Mouse (Mus musculus): ENCODE measurements at regions not wholly inside any gene's neighbourhood (a gene's known extent, or its start where the extent isn't known, plus 50 kb on each side); places are given as distances from the start of the nearest gene placed in this dataset.

DNA sequence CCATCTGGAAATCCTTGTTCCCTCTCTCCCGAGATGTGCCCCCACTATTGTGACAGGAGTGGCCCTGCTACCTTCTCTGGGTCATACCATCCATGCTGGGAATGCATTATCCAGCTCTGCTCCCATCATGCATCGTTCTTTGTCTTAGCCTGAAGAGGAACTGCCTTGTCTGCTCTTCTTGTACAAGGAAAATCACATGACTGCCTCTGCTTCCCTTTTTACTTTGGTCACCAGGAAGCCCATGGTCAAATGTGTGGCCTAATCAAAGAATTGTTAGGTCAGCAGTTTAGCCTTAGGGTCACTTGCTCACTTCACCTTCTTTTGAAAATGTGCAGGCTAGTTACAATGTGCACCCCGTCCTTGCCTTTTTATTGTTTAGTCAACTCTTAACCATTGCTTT lies 95.5 kb downstream of the Maf start:
- Histone ChIP-seq H3K4me3 (ENCODE audit: insufficient read depth, poor library complexity, severe bottlenecking) (no peak overlapping the region), H3K79me2 (ENCODE audit: control insufficient read depth, insufficient read depth) (no peaks in the 10 kb centered on the region), H3K79me3 (ENCODE audit: low read depth) (no peaks in the 10 kb centered on the region), H3ac (ENCODE audit: control insufficient read depth, insufficient read length, low read depth) (no peak overlapping the region), H3K27me3 (ENCODE audit: control insufficient read depth, insufficient read depth, insufficient read length) (peaks cover 5% of the 10 kb centered on the region), H3K36me3 (ENCODE audit: control insufficient read depth, insufficient read depth) (no peaks in the 10 kb centered on the region)
- no peak for TF ChIP-seq FOSL1 (IDR thresholded peaks at IDR 0.05; ENCODE audit: insufficient read depth, low read length, poor library complexity, severe bottlenecking)
- no peak for TF ChIP-seq CTCF (IDR thresholded peaks at IDR 0.05; ENCODE audit: control insufficient read depth, insufficient read depth, insufficient read length)
- TF ChIP-seq MAX (IDR thresholded peaks at IDR 0.05), result no peak
- TF ChIP-seq MYOG (IDR thresholded peaks at IDR 0.05; ENCODE audit: control insufficient read depth, extremely low read depth, insufficient read length), result no peak
- TF ChIP-seq CEBPB (IDR thresholded peaks at IDR 0.05; ENCODE audit: low read depth), result no peak
- no peak for TF ChIP-seq MYOD1 (IDR thresholded peaks at IDR 0.05; ENCODE audit: control insufficient read depth, insufficient read length, low read depth)
- TF ChIP-seq USF1 (IDR thresholded peaks at IDR 0.05; ENCODE audit: low read depth), result no peak

DNA sequence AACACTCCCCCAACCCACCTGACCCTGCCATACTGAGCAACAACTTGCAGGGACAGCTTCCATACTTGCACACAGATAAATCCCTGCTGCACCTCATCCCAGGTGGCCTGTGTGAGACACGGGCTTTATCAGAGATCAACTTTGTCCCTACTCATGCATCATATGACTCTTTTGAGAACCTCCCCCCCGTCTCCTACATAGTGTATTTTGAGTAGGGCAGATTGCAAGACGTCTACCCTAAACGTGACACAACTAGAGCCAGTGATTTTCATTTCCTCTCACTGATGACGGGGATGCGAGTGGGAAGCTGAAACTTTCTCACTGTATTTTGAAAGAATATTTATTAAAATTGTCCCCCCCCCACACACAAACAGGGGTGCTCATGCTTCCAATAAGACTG lies 107.8 kb downstream of the Maf start:
- Histone ChIP-seq H3K27me3 (ENCODE audit: control insufficient read depth, insufficient read depth, insufficient read length) (peaks cover 4% of the 10 kb centered on the region), H3K79me2 (ENCODE audit: control insufficient read depth, insufficient read depth) (no peaks in the 10 kb centered on the region), H3K36me3 (ENCODE audit: control insufficient read depth, insufficient read depth) (no peaks in the 10 kb centered on the region), H3ac (ENCODE audit: control insufficient read depth, insufficient read length, low read depth) (no peak overlapping the region), H3K79me3 (ENCODE audit: low read depth) (no peaks in the 10 kb centered on the region), H3K4me3 (ENCODE audit: insufficient read depth, poor library complexity, severe bottlenecking) (no peak overlapping the region)
- no peak for TF ChIP-seq CTCF (IDR thresholded peaks at IDR 0.05; ENCODE audit: control insufficient read depth, insufficient read depth, insufficient read length)
- TF ChIP-seq USF1 (IDR thresholded peaks at IDR 0.05; ENCODE audit: low read depth), result no peak
- TF ChIP-seq MYOD1 (IDR thresholded peaks at IDR 0.05; ENCODE audit: control insufficient read depth, insufficient read length, low read depth), result no peak
- TF ChIP-seq MYOG (IDR thresholded peaks at IDR 0.05; ENCODE audit: control insufficient read depth, extremely low read depth, insufficient read length), result no peak
- TF ChIP-seq MAX (IDR thresholded peaks at IDR 0.05), result no peak
- no peak for TF ChIP-seq FOSL1 (IDR thresholded peaks at IDR 0.05; ENCODE audit: insufficient read depth, low read length, poor library complexity, severe bottlenecking)

DNA sequence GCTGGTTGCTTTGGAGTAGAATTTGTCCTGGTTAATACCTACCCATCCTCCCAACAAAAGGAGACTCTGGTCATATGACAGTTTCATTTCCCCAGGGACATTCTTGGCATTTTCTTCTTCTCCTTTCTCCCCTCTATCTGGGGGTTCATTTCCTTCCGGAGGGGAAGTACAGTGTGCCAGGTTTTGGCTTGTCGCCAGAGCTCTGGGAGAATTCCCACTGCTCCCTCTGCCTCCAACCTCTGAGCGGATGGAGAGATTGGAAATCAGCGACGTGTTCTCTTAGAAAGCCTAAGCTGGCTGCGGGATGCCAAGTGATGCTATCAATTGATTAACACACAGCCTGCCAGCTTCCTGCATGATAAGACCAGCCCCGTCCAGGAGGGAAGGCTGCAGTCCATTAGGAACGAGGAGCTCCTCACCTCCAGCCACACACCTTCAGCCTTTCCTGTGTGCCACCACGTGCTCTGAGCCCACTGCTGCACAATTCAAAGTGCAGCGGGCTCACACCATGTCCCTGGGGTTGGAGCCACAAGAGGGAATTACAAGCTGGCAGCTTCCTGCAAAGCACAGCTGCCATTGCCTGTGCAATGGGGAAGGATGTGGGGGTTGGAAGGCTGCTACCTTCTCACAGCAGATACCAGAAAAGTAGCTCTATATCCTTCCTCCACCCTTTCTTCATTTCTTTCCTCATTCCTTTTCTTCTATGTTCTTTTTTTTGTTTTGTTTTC lies 110.2 kb downstream of the Maf start:
- TF ChIP-seq MYOG (IDR thresholded peaks at IDR 0.05; ENCODE audit: control insufficient read depth, extremely low read depth, insufficient read length) (no peak), USF1 (IDR thresholded peaks at IDR 0.05; ENCODE audit: low read depth) (no peak), CTCF (IDR thresholded peaks at IDR 0.05; ENCODE audit: control insufficient read depth, insufficient read depth, insufficient read length) (no peak), MYOD1 (IDR thresholded peaks at IDR 0.05; ENCODE audit: control insufficient read depth, insufficient read length, low read depth) (no peak), CEBPB (IDR thresholded peaks at IDR 0.05; ENCODE audit: low read depth) (no peak), FOSL1 (IDR thresholded peaks at IDR 0.05; ENCODE audit: insufficient read depth, low read length, poor library complexity, severe bottlenecking) (no peak), MAX (IDR thresholded peaks at IDR 0.05) (no peak)
- H3K4me3 ChIP-seq (ENCODE audit: insufficient read depth, poor library complexity, severe bottlenecking), result no peak overlapping the region
- no peaks in the 10 kb centered on the region for H3K79me2 ChIP-seq (ENCODE audit: control insufficient read depth, insufficient read depth)
- no peak overlapping the region for H3ac ChIP-seq (ENCODE audit: control insufficient read depth, insufficient read length, low read depth)
- H3K27me3 ChIP-seq (ENCODE audit: control insufficient read depth, insufficient read depth, insufficient read length), result peaks cover 4% of the 10 kb centered on the region
- H3K79me3 ChIP-seq (ENCODE audit: low read depth), result no peaks in the 10 kb centered on the region
- H3K36me3 ChIP-seq (ENCODE audit: control insufficient read depth, insufficient read depth), result no peaks in the 10 kb centered on the region

DNA sequence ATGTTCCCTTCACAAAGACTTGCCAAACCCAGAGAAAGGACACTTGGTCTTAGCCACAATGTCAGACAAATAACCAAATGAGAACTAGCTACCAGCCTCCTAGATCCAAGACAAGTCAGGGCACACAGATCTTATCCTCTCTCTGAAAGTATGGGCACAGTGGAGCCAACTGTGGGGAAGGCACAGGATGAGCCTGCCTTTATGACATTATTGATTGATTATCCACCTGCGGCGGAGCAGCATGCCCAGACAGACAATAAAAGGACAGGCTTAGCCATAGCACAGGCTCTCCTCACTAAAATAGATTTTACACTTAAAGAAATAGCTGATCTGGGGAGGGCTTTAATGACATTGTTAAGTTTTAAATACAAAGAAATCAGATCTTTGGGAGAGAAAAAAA lies 117.9 kb downstream of the Maf start:
- TF ChIP-seq CEBPB (IDR thresholded peaks at IDR 0.05; ENCODE audit: low read depth) (no peak), USF1 (IDR thresholded peaks at IDR 0.05; ENCODE audit: low read depth) (no peak), CTCF (IDR thresholded peaks at IDR 0.05; ENCODE audit: control insufficient read depth, insufficient read depth, insufficient read length) (no peak), MYOG (IDR thresholded peaks at IDR 0.05; ENCODE audit: control insufficient read depth, extremely low read depth, insufficient read length) (no peak), MAX (IDR thresholded peaks at IDR 0.05) (no peak)
- Histone ChIP-seq H3ac (ENCODE audit: control insufficient read depth, insufficient read length, low read depth) (no peak overlapping the region), H3K4me3 (ENCODE audit: insufficient read depth, poor library complexity, severe bottlenecking) (no peak overlapping the region), H3K27me3 (ENCODE audit: control insufficient read depth, insufficient read depth, insufficient read length) (no peaks in the 10 kb centered on the region), H3K36me3 (ENCODE audit: control insufficient read depth, insufficient read depth) (no peaks in the 10 kb centered on the region), H3K79me3 (ENCODE audit: low read depth) (no peaks in the 10 kb centered on the region), H3K79me2 (ENCODE audit: control insufficient read depth, insufficient read depth) (no peaks in the 10 kb centered on the region)

DNA sequence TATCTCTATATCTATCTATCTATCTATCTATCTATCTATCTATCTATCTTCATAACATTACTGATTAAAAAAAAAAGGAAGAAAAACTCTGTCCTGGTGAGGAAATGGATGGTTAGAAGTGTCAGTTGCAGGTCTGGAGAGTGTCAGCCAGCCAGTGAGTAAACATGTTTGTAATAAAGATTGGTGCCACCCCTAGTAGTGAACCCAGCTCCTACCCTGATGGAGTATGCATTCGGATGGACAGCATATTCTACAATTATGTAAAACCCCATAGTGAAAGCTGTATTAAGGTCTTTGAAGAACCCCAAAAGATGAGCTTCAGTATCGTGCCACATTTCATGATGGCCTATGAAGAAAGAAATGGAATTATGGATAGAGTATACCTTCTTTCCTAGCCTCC lies 118.5 kb downstream of the Maf start:
- H3K79me2 ChIP-seq (ENCODE audit: control insufficient read depth, insufficient read depth), result no peaks in the 10 kb centered on the region
- no peaks in the 10 kb centered on the region for H3K79me3 ChIP-seq (ENCODE audit: low read depth)
- TF ChIP-seq USF1 (IDR thresholded peaks at IDR 0.05; ENCODE audit: low read depth) (no peak), MYOD1 (IDR thresholded peaks at IDR 0.05; ENCODE audit: control insufficient read depth, insufficient read length, low read depth) (no peak), CEBPB (IDR thresholded peaks at IDR 0.05; ENCODE audit: low read depth) (no peak), FOSL1 (IDR thresholded peaks at IDR 0.05; ENCODE audit: insufficient read depth, low read length, poor library complexity, severe bottlenecking) (no peak), MYOG (IDR thresholded peaks at IDR 0.05; ENCODE audit: control insufficient read depth, extremely low read depth, insufficient read length) (no peak), MAX (IDR thresholded peaks at IDR 0.05) (no peak), CTCF (IDR thresholded peaks at IDR 0.05; ENCODE audit: control insufficient read depth, insufficient read depth, insufficient read length) (no peak)
- no peaks in the 10 kb centered on the region for H3K36me3 ChIP-seq (ENCODE audit: control insufficient read depth, insufficient read depth)
- no peak overlapping the region for H3ac ChIP-seq (ENCODE audit: control insufficient read depth, insufficient read length, low read depth)
- H3K4me3 ChIP-seq (ENCODE audit: insufficient read depth, poor library complexity, severe bottlenecking), result no peak overlapping the region
- no peaks in the 10 kb centered on the region for H3K27me3 ChIP-seq (ENCODE audit: control insufficient read depth, insufficient read depth, insufficient read length)
